Comparison of ENCODE assay signal across 8 mouse cellular contexts in genomic region chr15:100321134-100321533, GRCm38 (mm10). TPM values are rescaled to one million over a fixed set of nuclear protein-coding genes. Genes with fewer than 3 reads are reported as not detected.
DNase-seq lines count a peak whose midpoint lies in the region; ATAC-seq and TF ChIP-seq lines count a peak whose summit lies in the region.

No protein-coding gene starts in this region.

- WGBS in thymus, adult 2 months, result 72% methylated on average over 5 of the region's 5 CpGs

- peak; percentile 16 for DNase-seq in CD4-positive, CD25-positive, alpha-beta regulatory T cell, adult 2 months (ENCODE audit: low read depth, low spot score)
- peak; percentile 50 for DNase-seq in ovary, adult 18-20 months (ENCODE audit: low spot score)
- no peak for DNase-seq in ovary, postnatal 10 days (ENCODE audit: low spot score)
- DNase-seq in induced T-regulatory cell, adult 2 months (ENCODE audit: low read depth), result peak; percentile 27
- DNase-seq in ovary, postnatal 36 days (ENCODE audit: low spot score), result peak; percentile 43
- DNase-seq in thymus, adult 2 months, result no peak
- DNase-seq in right cerebral cortex, adult 18-20 months, result no peak

- no peak overlapping the region for H3K27ac ChIP-seq in thymus, adult 2 months (ENCODE audit: control insufficient read depth, insufficient read depth, low read length)

- no peak overlapping the region for H3K4me3 ChIP-seq in thymus, adult 2 months (ENCODE audit: control insufficient read depth, insufficient read depth, low read length)

- no peaks in the 10 kb centered on the region for H3K4me1 ChIP-seq in thymus, adult 2 months (replicated peaks; ENCODE audit: control insufficient read depth, insufficient read depth, low read length)

- TF ChIP-seq POLR2A in thymus, adult 2 months (IDR thresholded peaks at IDR 0.05; ENCODE audit: control insufficient read depth, extremely low read depth, insufficient read depth, low read length, poor library complexity), result no peak

- no peak for ATAC-seq in CD4-positive, CD25-positive, alpha-beta regulatory T cell, adult 4 months

- TF ChIP-seq CTCF in thymus, adult 2 months (IDR thresholded peaks at IDR 0.05; ENCODE audit: borderline replicate concordance, control insufficient read depth, extremely low read depth, insufficient read depth, low read length, poor library complexity), result no peak

- H3K27me3 ChIP-seq in thymus, adult 2 months (ENCODE audit: control insufficient read depth, insufficient read depth, low read length), result no peaks in the 10 kb centered on the region

- H3K36me3 ChIP-seq in thymus, adult 2 months (ENCODE audit: control insufficient read depth, insufficient read depth, low read length), result no peaks in the 10 kb centered on the region

RNA-seq across cellular contexts. Expression of gene Mettl7a3, which starts 13.6 kb away (rescaled TPM):
- under 1 TPM in 1 of 2 experiments, not detected in 1; 0.31 TPM for polyA plus RNA-seq in CD4-positive, CD25-positive, alpha-beta regulatory T cell, adult 4 months (2017; shearing (Covaris generic))
- 0.05 TPM in 1 of 2 replicates, not detected in the other for polyA plus RNA-seq in thymus, adult 2 months (2012; rRNA removed)

RNA-seq across cellular contexts. Expression of gene Mettl7a1, which starts 17.2 kb away (rescaled TPM):
- 10 to 100 TPM in 1 of 2 experiments, 1 to 10 TPM in 1; 4.2 to 10.2 TPM for polyA plus RNA-seq in CD4-positive, CD25-positive, alpha-beta regulatory T cell, adult 4 months (2017; shearing (Covaris generic))
- polyA plus RNA-seq in thymus, adult 2 months (2012; rRNA removed), result 18.9 TPM in 2 replicates

RNA-seq across cellular contexts. Expression of gene Methig1, which starts 31.8 kb away (rescaled TPM):
- not detected for polyA plus RNA-seq in CD4-positive, CD25-positive, alpha-beta regulatory T cell, adult 4 months (2017; shearing (Covaris generic))
- polyA plus RNA-seq in thymus, adult 2 months (2012; rRNA removed), result not detected in 2 replicates

RNA-seq across cellular contexts. Expression of gene Mettl7a2, which starts 31.9 kb away (rescaled TPM):
- polyA plus RNA-seq in CD4-positive, CD25-positive, alpha-beta regulatory T cell, adult 4 months (2017; shearing (Covaris generic)), result not detected
- not detected in 2 replicates for polyA plus RNA-seq in thymus, adult 2 months (2012; rRNA removed)

RNA-seq across cellular contexts. Expression of gene Tmprss12, which starts 40.5 kb away (rescaled TPM):
- not detected for polyA plus RNA-seq in CD4-positive, CD25-positive, alpha-beta regulatory T cell, adult 4 months (2017; shearing (Covaris generic))
- not detected in 2 replicates for polyA plus RNA-seq in thymus, adult 2 months (2012; rRNA removed)

Comparison
In these comparisons a context has a peak if more than half of its experiments do, and no peak if none do; other contexts are left out.
1. DNase-seq: peak in CD4-positive, CD25-positive, alpha-beta regulatory T cell, adult 2 months (single experiment), ovary, adult 18-20 months (single experiment), induced T-regulatory cell, adult 2 months (single experiment) and ovary, postnatal 36 days (single experiment); none in ovary, postnatal 10 days (single experiment), thymus, adult 2 months (single experiment) and right cerebral cortex, adult 18-20 months (single experiment).